Mouse (Mus musculus): ENCODE results near the gene Lfng. TPM values are rescaled to one million over a fixed set of nuclear protein-coding genes. Genes with fewer than 3 reads are reported as not detected.

Lfng gene
- total RNA-seq, 2 experiments from 2014 or later: 35.8 to 39.7 TPM

GRCm38 (mm10) chr5:140589082-140589774 is 17.9 kb upstream of the Lfng start:
- DNase-seq (ENCODE audit: low spot score in 2 of 2): no peak

DNA sequence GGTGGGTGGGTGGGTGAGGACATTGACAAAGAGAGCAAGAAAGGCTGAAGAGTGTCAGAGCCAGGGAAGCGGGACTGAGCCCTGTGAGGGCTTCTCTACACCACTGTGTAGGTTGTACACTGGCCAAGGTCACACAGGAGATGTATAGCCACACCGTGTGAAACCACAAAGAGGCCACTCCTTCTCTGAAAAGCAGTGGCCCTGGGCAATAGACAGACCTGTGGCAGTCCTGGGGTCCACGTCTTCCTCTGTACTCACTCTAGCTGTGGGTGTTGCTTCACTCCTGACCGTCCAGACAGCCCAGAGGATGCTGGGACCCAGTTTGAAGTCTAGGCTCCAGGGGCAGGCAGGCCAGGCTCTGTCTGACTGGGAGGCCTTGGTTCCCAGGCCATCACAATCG is 12.3 kb upstream of the Lfng start:
- no peak for DNase-seq (ENCODE audit: low spot score in 2 of 2)

DNA sequence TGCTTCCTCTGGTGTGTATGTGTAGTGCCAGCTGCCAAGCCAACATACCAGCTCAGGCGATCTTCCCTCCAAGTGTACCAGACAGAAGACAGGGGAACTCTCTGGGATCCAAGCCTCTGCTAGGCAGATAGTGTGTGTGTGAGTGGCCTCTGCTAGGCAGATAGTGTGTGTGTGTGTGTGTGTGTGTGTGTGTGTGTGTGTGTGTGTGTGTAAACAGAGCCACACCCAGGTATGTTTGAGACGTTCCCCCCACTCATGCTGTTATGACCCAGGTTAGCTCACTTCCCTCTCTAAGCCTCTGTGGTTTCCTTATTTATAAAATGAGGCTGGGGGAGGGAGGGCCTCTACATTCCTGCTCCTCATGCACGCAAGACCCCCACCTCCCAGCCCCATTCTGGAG is 10.7 kb upstream of the Lfng start:
- no peak for DNase-seq (ENCODE audit: low spot score in 2 of 2)

DNA sequence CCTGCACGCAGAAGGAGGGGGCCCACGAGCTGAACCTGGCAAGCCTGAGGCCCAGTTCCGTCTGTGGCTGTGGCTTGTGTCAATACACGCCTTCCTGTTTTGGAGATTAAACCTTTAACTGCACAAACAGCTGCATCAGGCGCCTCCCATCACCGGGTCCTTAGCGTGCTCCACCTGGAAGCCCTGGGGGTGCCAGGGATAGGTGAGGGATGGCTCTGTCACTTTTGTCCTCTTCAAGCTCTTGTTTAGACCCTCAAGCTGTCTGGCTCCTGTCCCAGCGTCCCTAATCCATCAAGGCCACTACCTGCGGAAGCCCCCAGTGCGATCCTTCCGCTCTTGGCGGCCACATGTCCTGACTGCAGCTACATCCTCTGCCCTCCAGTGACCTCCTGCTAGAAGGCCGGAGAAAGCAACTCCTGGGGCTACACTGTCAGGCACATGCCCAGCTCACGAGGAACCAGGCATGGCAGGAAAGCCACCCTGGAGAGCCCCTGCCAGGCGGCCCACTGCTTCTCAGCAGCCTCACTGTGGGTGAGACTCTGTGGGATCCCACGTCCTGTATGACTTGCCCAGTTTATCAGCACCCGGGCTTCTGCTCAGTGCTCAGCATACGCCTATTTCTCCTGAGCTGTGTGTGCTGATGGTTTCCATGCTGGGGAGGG is 10.1 kb upstream of the Lfng start:
- no peak for DNase-seq (ENCODE audit: low spot score in 2 of 2)

GRCm38 (mm10) chr5:140597787-140598186 is 9.3 kb upstream of the Lfng start:
- DNase-seq (ENCODE audit: low spot score in 2 of 2): no peak

GRCm38 (mm10) chr5:140599939-140600338 is 7.2 kb upstream of the Lfng start:
- DNase-seq (ENCODE audit: low spot score in 2 of 2): no peak

DNA sequence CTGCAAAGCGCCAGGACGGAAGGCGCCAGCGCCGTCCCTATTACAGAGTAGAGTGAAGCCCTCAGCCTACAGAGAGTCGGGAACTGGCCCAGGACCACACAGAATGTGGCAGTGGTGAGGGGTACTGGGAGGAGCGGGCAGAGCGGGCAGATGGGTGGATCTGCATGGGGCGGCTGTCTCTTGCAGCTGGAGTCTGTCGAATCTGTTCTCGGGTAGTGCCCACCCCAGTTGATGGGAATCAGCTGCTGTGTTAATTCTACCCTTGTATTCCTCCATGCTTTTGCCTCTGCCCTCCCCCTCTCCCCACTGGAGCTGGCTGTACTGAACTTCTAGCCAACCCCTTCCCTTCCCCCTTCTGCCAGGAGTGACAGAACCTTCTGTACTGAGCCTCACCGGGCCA is 5.4 kb upstream of the Lfng start:
- DNase-seq (ENCODE audit: low spot score in 2 of 2): no peak

- no peak for DNase-seq (ENCODE audit: low spot score in 2 of 2)
Observed at GRCm38 (mm10) chr5:140602540-140602939, 4.6 kb upstream of the Lfng start.

GRCm38 (mm10) chr5:140604386-140604785 is 2.7 kb upstream of the Lfng start:
- DNase-seq (ENCODE audit: low spot score in 2 of 2): no peak

DNA sequence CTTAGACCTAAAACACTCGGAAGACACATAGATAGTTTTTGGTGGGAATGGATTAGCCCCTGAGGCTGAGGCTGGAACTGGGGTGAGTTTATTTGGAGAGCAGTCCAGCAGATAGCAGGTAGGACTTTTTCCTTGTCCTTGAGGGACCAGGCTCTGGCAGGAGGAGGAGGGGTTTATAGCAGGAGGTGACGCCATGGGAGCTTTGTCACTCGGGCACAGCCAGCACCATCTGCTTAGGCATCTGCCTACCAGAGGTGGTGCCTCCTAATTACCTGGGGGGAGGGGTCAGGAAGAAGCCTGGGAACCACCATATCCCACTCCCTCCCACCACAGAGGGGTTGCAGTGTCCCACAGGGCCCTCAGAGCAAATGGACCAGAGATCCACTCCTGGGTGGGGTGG is 1.9 kb upstream of the Lfng start:
- no peak for DNase-seq (ENCODE audit: low spot score in 2 of 2)

DNA sequence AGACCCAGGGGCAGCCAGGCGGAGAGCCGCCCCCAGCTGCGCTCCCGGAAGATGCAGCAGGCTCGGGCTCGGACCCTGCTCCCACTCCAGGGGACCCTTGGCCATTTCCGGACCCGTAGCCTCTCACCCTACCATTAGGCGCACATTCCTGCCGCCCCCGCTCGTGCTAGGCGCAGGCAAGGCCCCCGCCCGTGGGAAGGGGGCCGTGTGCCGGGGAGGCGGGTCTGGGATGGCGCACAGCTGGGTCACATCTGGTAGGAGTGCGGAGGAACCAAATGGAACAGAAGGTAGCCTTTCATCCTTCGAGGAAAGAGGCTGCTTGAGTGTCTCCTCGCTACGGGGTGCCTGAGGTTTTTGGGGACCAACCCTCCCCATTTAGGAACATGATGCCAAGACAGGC is 734 bp upstream of the Lfng start:
- DNase-seq (ENCODE audit: low spot score in 2 of 2): no peak

DNA sequence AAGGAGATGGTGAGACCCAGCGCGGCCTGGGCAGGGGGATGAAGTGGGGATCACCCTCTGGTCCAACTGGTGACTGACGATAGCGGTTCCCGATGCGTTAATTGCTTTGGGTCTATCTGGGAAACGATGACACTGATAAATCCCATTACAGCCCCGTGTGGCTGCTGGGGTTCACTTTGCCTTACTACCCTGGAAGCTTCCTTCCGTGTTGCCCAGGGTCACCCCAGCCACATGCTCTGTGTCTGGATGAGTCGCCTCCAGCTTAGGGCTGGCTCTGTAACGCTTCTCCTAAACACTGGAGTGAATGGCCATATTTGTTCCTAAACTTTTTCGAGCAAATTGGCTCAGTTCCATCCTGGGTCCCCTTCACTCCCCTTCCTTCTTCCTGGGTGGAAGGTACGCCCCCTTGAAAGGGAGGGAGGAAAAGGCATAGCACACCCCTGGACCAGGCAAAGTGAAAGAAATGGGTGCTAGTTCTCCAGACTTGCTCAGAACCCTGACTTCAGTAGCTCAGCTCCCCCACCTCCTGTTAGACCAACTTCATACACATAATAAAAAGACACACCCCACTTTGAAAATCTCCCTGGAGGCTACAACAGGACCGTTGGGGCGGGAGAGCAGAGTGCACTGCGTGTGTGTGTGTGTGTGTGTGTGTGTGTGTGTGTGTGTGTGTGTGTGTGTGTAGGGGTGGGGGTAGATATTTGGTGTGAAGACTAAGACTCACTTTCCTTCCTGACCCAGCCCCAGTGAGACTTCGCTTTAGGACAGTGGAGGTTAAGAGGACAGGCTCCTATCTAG is 915 bp downstream of the Lfng start:
- DNase-seq (ENCODE audit: low spot score in 2 of 2): no peak

DNA sequence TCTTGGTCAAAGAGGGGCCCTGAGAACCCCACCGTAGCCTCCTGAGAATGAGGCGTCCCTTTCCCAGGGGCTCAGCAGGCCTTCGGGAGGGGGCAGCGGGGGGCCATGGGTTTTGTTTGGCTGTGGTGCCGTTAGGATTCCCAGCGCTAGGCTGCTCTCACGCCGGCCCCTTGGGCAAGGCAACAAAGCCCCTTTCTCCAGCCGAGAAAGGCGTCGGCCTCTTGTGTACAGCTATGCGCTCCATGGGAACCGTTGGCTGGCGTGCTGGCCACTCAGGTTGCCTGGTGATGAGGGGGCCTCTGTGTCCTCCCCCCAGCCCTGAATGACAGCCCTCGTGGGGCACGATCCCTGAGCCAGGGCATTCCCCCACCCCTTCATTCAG is 1.5 kb downstream of the Lfng start:
- DNase-seq (ENCODE audit: low spot score in 2 of 2): peak in 1 of 2 experiments; percentile 59

DNA sequence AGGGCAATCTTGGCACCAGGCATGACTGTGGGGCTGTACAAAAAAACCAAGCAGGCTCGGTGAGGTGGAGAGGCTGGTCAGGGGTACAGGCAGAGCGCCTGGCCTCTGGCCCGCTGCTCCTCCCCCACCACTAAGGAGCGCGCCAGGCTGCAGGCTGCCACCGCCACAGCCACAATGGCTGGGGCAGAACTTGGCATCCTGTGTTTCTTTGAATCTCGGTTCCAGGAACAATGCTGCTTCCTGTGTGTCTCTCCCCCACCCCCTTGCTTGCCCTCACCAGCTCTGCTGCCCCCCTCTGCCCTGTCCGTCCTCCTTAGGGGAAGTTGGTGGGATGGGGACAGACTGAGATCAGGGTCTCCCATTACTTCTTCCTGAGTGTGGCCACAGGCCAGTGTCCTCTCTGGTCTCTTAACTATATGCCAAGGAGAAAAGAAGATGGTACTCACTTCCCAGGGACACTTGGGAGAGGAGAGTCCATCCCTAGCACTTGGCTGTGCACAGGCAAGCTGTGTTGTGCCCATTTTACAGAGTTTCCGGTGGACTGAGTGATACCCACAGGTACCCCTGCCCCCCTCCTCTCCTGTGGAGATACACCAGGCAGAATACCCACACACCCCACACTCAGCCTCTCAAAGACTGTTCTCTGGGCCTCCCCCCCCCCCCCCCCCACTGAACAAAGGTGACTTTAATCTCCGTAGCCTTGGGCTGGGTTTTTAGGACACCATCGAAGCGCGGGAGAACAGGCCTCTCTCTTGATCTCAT is 2.6 kb downstream of the Lfng start:
- DNase-seq (ENCODE audit: low spot score in 2 of 2): peak in 1 of 2 experiments; percentile 67

GRCm38 (mm10) chr5:140610273-140611011 is 3.3 kb downstream of the Lfng start:
- no peak for DNase-seq (ENCODE audit: low spot score in 2 of 2)

- DNase-seq (ENCODE audit: low spot score in 2 of 2): peak in 1 of 2 experiments; percentile 61
Observed at GRCm38 (mm10) chr5:140611021-140611583, 4.0 kb downstream of the Lfng start.

DNA sequence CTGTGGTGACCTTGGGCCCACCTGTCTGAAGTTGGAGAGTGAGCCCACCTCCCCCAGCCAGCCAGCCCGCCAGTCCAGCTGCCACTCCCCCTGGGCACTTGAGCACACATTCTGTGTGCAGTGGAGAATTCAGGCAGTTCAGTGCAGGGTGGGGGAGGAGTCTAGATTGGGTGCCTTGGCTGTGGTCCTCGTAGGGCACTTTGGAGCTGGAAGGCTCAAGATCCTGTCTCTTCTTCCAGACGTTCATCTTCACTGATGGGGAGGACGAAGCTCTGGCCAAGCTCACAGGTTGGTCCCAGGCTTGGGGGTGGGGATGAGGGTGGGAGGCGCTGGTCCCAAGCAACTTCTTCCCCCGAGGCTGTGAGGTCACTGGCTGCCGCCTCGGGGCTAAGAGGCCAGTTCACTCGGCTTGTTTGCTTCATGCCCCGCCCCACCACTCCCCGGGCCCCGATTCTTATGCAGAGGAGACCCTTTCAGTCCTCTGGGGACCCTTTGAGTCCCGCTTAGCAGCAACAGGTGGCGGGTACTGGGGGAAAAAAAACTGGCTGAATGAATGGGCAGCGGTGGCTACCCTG is 4.6 kb downstream of the Lfng start:
- no peak for DNase-seq (ENCODE audit: low spot score in 2 of 2)

DNA sequence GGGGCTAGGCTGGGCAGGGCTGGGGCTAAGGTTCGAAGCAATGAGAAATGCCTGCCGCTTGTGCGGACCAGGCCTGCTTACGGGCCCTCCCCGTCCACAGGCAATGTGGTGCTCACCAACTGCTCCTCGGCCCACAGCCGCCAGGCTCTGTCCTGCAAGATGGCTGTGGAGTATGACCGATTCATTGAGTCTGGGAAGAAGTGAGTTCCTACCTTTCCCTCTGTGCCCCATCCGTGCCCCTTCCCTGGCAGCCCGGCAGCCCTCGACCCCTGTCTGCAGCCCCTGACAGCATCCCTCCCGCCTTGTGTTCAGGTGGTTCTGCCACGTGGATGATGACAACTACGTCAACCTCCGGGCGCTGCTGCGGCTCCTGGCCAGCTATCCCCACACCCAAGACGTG is 5.1 kb downstream of the Lfng start:
- DNase-seq (ENCODE audit: low spot score in 2 of 2): no peak

DNA sequence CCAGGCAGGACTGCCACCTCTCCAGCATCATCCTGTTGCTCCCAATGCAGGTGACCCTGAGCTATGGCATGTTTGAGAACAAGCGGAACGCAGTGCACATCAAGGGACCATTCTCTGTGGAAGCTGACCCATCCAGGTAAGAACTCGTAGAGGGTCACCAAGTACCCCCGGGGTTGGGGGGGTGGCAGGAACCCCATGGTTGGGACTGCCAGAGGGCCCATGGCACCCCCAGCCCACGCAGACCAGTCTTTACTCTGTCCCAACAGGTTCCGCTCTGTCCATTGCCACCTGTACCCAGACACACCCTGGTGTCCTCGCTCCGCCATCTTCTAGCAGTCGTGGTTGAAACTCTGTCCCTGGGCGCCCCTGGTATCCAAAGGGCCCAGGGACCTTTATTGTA is 7.0 kb downstream of the Lfng start:
- no peak for DNase-seq (ENCODE audit: low spot score in 2 of 2)

GRCm38 (mm10) chr5:140614837-140615236 is 7.7 kb downstream of the Lfng start:
- DNase-seq (ENCODE audit: low spot score in 2 of 2): no peak
